Mouse (Mus musculus) testis, adult 2 months (tissue): ENCODE measurements around the gene Clstn1.

Experiments
- CTCF ChIP-seq: fragments of 200-500 bp; IDR thresholded peaks from 2 replicates; pipeline ENCODE4 v1.5.1; 2012; ENCODE audit warnings: low read depth, mild to moderate bottlenecking, inconsistent platforms, low read length, moderate library complexity; ENCODE audit not compliant: control insufficient read depth, insufficient read depth, insufficient replicate concordance
- POLR2A ChIP-seq: fragments of 200-500 bp; IDR thresholded peaks from 2 replicates; pipeline ENCODE4 v1.6.1; 2012; ENCODE audit warnings: low read depth, mild to moderate bottlenecking, inconsistent platforms, low read length, moderate library complexity; ENCODE audit not compliant: control insufficient read depth

GRCm38 (mm10) chr4:149614869-149615268 lies 28.6 kb downstream of the Clstn1 start:
- TF ChIP-seq POLR2A (no peak), CTCF (0 out of 2 replicates have a peak, but pooled peaks have one; percentile 28)
